Mouse (Mus musculus): ENCODE results near the gene Rnf213.

The Rnf213 gene

DNA sequence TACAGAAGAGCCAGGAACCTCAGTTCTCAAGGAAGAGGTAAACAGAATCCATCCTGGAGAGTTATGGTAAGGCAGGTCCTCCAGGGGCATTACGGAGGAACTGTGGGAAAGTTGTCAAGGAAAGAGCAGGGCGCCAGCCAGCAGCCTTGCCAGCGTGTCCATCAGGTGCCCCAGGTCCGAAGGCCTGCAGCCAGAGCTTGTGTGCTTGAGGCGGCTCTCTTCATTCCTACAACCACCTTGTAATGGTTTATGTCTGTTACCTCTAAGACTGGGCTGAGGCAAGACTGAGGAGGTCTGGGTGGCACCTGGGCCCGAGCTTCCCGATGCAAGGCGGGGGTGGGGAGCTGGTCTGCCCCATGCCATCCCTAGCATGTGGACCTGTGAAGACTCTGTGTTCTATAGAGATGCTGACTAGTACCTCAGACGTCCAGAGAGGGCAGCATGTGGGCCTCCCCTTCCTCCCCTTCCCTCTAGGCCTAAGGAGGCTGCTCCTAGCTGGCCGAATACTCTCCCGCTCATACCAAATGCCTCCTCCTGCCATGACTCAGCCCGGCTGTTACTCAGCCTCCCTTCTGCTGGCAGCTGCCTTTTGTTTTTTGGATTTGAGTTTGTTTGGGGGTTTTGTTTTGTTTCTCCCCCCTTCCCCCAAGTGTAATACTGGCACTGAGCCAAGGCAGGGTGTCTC, 123.9 kb downstream of the Rnf213 start:
- peak; percentile 68 to 77 for DNase-seq

DNA sequence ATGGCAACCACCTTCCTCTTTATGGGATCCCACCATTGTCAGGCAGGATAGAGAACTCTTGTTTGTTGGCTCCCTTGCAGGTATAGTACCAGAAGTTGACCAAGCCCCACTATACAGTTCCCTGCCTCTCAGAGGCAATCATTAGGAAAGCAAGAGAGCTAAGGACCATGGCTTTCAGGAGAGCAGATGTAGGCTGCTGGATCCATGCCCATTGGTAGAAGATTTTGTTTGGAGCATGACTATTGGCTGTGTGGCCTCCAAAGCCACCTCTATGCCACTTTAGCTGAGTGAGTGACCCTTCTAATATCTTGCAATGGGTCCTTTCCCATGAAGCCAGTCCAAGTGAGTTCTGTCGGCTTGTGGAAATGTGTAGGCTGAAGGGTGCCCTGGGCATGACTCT, 126.5 kb downstream of the Rnf213 start:
- DNase-seq, result no peak

DNA sequence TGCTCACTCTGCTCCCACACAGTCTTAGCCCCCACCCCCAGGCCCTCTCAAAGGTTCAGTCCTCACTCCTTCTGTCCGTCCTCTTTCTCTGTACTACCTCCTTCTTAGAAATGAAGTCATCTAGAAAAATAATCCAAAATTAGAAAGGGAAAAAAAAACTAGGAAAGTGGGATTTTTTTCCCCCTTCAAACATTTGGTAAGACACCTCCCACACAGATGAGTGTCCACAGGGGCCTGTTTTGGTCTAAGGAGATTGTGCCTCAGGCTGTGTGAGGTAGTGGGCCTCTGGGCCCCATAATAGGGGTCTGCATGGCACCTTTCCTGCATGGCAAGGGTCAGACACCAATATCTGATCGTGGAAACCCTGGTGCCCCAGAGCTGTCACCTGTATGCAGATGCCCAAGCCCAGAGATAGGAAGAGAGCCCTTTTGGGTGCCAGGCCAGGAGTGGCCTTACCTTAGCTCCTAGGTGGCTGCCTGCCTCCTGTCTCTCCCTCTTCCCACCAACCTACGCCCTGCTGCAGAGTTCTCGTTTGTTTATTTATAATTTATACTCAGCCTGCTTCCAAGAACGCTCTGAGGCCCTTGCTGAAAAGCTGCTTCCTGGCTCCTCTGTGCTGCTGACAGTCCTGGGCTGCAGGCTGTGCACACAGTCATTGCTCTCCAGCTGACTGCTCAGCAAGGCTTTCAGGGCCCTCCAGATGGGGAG, 127.3 kb downstream of the Rnf213 start:
- DNase-seq, result no peak

DNA sequence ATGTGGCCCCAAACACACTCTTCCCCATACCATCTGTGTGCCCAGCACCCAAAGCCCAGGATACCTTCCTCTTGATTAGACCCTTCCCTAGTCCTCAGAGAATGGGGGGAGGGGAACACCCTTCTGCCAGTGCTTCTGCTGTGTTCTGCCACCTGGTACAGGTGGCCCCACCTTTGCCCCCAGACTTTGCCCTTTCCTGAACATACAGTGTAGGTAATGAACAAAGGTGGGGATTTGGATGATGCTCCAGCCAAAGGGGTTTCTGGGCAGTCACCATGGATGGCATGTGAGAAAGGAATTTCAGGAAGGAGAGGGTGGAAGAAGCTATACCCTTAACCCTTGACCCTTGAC, 127.8 kb downstream of the Rnf213 start:
- DNase-seq, result no peak

DNA sequence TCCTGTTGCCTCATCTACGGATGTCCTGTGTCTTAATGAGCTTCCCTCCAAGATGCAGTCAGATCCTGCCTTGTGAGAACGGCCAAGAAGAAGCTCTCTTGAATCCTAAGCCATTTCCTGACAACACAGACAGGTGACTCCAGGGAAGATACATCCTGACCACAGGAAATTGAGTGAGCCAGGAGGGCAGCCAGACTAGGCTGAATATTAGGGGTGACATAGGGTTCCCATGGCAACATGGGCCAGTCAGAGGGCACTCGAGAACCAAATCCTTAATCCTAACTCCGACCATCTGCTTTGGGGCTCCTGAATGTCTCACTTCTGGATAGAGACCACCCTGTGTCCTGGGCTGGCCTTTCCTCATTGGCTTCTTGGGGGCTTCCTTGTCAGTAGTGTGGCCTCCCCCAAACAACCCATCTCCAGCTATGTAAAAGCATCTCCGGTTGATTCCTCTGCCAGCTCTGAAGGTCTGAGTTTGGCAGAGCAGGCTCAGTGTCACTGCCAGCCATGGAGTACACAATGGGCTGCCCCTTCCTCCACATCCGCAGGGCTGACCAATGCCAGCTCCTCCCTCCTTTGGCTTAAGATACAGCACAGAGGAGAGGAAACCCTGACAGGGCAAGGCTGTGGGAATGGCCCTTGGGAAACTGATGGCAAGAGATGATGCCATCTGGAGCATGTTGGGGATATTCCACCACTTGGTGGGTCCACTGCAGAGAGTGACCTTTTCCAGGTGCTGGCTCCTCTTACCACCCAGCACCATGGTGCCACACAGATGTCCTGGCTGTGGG, 129.2 kb downstream of the Rnf213 start:
- peak; percentile 79 to 85 for DNase-seq

DNA sequence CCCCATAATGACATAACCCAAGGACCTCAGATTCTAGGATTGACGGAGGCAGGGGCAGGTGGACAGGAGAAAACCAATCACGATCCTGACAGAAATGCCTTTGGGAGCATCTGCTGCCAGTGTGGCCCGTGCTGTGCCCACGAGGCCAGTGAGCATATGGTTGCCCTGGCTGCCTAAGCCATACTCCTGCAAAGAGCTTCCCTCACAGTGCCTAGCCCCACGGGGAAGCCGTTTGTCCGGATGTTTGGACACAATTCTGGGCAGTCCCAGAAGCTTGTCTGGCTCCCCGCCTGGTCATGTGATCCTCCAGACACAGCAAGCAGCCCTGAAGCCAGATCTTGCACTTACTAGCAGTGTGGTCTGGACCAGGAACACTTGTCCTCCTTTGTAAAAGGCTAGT, 129.9 kb downstream of the Rnf213 start:
- peak; percentile 99 for DNase-seq

DNA sequence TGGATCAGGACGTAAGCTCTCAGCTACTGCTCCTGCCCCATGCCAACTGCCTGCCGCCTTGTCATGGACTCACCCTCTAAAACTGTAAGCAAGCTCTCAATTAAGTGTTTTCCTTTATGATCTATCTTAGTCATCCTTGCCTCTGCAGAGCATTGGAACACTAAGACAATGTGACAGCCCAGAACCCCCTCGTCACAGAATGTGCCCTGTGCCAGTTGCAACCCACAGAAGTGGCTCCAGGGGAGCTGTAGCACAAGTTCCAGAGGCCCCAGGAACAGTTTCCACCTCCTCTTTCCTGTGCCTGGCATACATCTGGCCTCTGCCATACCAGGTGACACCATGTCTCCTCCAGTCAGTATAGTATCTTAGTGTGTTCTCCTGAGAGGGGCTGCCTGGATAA, 130.5 kb downstream of the Rnf213 start:
- DNase-seq, result no peak

DNA sequence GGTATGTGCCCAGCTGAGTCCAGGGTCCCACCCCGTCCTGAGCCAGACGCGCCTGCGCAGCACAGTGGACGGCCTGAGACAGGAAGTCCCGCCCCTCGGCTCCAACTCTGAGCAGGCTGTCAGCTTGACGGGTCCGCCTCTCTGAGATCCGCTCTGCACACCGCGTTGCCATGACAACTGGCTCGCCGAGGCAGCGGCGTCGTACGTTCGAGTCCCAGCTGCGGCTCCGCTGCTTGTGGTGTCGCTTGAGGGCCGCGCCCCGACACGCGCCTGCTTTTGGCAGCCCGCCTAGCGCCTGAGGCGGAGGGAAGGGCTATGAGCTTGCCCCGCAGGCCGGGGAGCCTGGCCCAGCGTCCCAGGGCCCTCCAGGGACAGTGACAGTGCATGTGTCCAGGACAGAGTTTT, 131.6 kb downstream of the Rnf213 start:
- peak; percentile 83 to 86 for DNase-seq

DNA sequence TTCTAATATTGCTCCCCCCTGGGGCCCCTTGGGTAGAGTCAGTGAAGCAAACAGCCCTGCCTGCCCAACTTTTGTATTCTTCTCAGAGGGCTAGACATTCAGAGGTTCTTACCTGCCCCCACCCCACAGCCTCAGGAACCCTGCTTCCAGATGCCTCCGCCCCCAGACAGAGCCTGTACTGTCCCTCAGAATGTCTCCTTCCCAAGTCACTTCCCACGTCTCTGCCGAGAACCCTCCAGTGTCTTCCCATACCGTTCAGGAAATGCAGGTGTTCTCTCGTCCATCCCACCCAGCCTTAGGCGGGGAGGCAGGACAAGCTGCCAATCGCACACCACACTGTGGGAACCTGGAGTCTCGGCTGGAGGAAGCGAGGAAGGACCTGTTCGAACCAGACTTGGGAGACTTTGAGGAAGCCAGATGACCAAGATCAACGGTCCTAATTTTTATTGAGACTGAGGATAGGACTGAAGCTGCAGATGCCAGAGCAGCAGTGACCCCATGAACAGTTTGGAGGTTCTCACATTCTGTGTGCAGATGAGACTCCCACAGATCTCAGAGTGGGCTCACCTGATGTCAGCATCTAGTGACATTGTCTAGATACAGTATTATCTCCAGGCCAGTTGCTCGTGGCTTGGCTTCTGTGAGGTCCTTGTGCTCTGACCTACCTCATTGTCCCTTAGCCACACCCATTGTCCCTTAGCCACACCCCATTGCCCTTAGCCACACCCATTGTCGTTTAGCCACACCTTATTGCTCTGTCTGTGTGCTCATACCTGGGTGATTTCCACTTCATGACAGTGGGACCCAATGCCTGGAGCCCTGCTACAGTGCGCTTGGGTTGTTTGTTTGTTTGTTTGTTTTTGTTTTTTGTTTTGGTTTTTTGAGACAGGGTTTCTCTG, 133.4 kb downstream of the Rnf213 start:
- DNase-seq, result no peak

DNA sequence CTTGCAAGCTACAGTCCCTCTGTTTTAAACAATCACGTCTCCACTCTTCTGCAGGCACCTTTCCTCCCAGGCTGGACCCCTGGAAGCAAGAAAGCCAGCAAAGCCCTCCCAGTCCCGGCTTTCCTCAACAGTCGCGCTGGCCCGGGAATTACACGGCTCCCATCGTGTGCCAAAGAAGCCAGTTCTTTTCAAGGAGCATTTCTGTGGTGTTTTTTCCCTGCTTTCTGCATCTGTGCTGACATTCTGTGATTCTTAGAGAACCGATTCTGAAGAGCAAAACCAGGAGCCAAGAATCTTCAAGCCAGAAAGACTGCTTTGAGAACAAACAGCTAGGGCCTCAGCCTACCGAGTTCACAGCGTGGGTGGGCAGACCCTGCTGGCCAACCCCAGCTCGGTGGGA, 136.0 kb downstream of the Rnf213 start:
- DNase-seq, result no peak

DNA sequence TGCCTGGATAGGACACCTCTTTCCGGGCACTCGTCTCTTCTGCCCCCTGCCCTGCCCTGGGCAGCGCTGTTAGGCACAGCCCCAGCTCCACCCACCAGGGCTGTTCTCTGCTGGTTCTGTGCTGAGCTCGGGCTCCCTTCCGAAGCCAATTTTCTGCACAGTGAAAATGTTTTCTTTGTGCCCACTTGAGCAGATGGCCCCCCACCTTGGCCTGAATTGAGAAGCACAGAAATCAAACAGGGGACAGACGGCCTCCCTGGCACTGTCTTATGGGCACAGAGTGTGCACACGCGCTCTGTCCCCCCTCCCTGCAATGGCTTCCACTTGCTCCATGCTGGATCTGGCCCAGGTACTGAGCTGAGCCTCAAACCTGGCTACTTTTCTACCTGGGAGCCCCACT, 139.6 kb downstream of the Rnf213 start:
- DNase-seq, result peak; percentile 90 to 93

DNA sequence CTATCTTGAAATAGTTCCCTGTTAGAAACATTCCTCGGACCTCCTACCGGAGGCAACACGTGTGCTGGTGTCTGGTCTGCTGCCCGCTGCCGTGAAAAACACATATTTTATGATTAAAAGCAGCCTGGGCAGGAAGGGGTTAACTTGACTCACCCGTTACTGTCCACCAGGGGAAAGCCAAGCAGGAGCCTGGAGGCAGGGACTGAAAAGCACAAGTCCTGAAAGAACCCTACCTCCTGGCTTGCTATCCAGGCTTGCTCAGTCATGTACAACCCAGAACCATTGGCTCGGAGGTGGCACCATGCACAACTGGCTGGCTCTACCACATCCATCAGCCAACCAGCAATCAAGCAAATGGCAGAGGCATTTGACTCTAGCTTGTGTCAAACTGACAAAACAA, 140.8 kb downstream of the Rnf213 start:
- DNase-seq, result no peak
